Mouse (Mus musculus) intestine, postnatal 0 days (tissue): ENCODE results near the gene Atp6v1a. TPM values are rescaled to one million over a fixed set of nuclear protein-coding genes. Genes with fewer than 3 reads are reported as not detected.

Experiments
- ATAC-seq: fragments of 200-750 bp; cut with Nextera tagmentation; 2 replicates; pipeline ENCODE4 v1.8.0; 2017; ENCODE audit warnings: mild to moderate bottlenecking, moderate TSS enrichment, moderate library complexity
- H3K27ac ChIP-seq: fragments of 300-500 bp; sonication (generic); 2 replicates; pipeline ENCODE4 v1.5.1; 2014; ENCODE audit warnings: mild to moderate bottlenecking, low read depth, low read length, moderate library complexity
- H3K27me3 ChIP-seq: fragments of 300-500 bp; sonication (generic); replicated peaks from 2 replicates; pipeline ENCODE4 v1.6.1; 2014; ENCODE audit warnings: low read length, mixed read lengths; ENCODE audit not compliant: control insufficient read depth, insufficient read depth
- H3K36me3 ChIP-seq: fragments of 300-500 bp; sonication (generic); 2 replicates; pipeline ENCODE4 v1.6.1; 2014; ENCODE audit warnings: mild to moderate bottlenecking, moderate library complexity; ENCODE audit not compliant: control insufficient read depth, insufficient read depth
- H3K4me1 ChIP-seq: fragments of 300-500 bp; sonication (generic); replicated peaks from 2 replicates; pipeline ENCODE4 v1.6.1; 2014; ENCODE audit warnings: antibody characterized with exemption, low read length, mixed read lengths; ENCODE audit not compliant: control insufficient read depth, insufficient read depth
- H3K4me2 ChIP-seq: fragments of 300-500 bp; sonication (generic); replicated peaks from 2 replicates; pipeline ENCODE4 v1.6.1; 2014; ENCODE audit warnings: low read depth, mild to moderate bottlenecking, moderate library complexity
- H3K4me3 ChIP-seq: fragments of 300-500 bp; sonication (generic); 2 replicates; pipeline ENCODE4 v1.5.1; 2014; ENCODE audit warnings: low read depth, low read length
- H3K9ac ChIP-seq: fragments of 300-500 bp; sonication (generic); 2 replicates; pipeline ENCODE4 v1.6.1; 2014; ENCODE audit warnings: mild to moderate bottlenecking, low read depth, low read length
- H3K9me3 ChIP-seq: fragments of 300-500 bp; sonication (generic); 2 replicates; pipeline ENCODE4 v1.6.1; 2016; ENCODE audit warnings: mixed run types; ENCODE audit not compliant: control insufficient read depth
- CTCF ChIP-seq: sonication (generic); IDR thresholded peaks from 2 replicates; pipeline ENCODE4 v1.5.1; 2016; ENCODE audit warnings: low read depth, mild to moderate bottlenecking, control low read depth, antibody characterized with exemption, moderate library complexity
- WGBS: fragments of 180-500 bp; shearing (Covaris S2); extraction: QIAGEN DNeasy Blood & Tissue Kit; methylation state at CpG from one replicate; pipeline ENCODE4 v1.1.7; 2014; 5-methylcytosine and 5-hydroxymethylcytosine counted together
- polyA plus RNA-seq: library from polyadenylated mRNA; unstranded; fragments of >200 nt; fragmentation: Nextera tagmentation; extraction: Ambion mirVana; gene quantifications from 2 replicates; pipeline ENCODE4 v1.2.1, GENCODE M21; 2015

The Atp6v1a gene
- polyA plus RNA-seq, 1 experiment from 2014 or later, result 60.7 TPM

GRCm38 (mm10) chr16:44140186-44140787 is 782 bp upstream of the Atp6v1a start:
- Histone ChIP-seq H3K36me3 (no peaks in the 10 kb centered on the region), H3K4me3 (peak overlapping the region; percentile 97), H3K9me3 (no peaks in the 10 kb centered on the region), H3K4me2 (peak overlapping the region; percentile 90), H3K9ac (peak overlapping the region; percentile 95), H3K27ac (peak overlapping the region; percentile 99), H3K27me3 (no peaks in the 10 kb centered on the region), H3K4me1 (0 out of 2 replicates have a peak, but pooled peaks cover 3% of the 10 kb centered on the region)
- peak; percentile 76 for TF ChIP-seq CTCF
- WGBS, result under 1% methylated on average over 43 of the region's 44 CpGs
- peak; percentile 62 for ATAC-seq

- no peaks in the 10 kb centered on the region for H3K9me3 ChIP-seq
- peak overlapping the region; percentile 99 for H3K27ac ChIP-seq
- TF ChIP-seq CTCF, result no peak
- no peaks in the 10 kb centered on the region for H3K27me3 ChIP-seq
- peak overlapping the region; percentile 95 for H3K9ac ChIP-seq
- H3K36me3 ChIP-seq, result no peaks in the 10 kb centered on the region
- H3K4me2 ChIP-seq, result peak overlapping the region; percentile 90
- H3K4me3 ChIP-seq, result peak overlapping the region; percentile 97
- under 1% methylated on average over 25 of the region's 25 CpGs for WGBS
- 0 out of 2 replicates have a peak, but pooled peaks cover 7% of the 10 kb centered on the region for H3K4me1 ChIP-seq
- peak; percentile 86 for ATAC-seq
Measured at GRCm38 (mm10) chr16:44138979-44139535, 448 bp downstream of the Atp6v1a start.

- no peak for ATAC-seq
- 1% methylated on average over 24 of the region's 24 CpGs for WGBS
Measured at GRCm38 (mm10) chr16:44138377-44138978, 1.0 kb downstream of the Atp6v1a start.

GRCm38 (mm10) chr16:44136511-44137021 is 2.9 kb downstream of the Atp6v1a start:
- Histone ChIP-seq H3K4me2 (no peak overlapping the region; the same call in 1 of the 2 replicates), H3K36me3 (no peaks in the 10 kb centered on the region), H3K4me3 (no peak overlapping the region), H3K9me3 (no peaks in the 10 kb centered on the region), H3K27ac (no peak overlapping the region), H3K4me1 (0 out of 2 replicates have a peak, but pooled peaks cover 4% of the 10 kb centered on the region), H3K27me3 (no peaks in the 10 kb centered on the region), H3K9ac (no peak overlapping the region)
- 71% methylated on average over 6 of the region's 6 CpGs for WGBS
- no peak for ATAC-seq
- no peak for TF ChIP-seq CTCF

More at GRCm38 (mm10) chr16:44138377-44138978, 1.0 kb downstream of the Atp6v1a start:
- Histone ChIP-seq H3K9me3 (no peaks in the 10 kb centered on the region), H3K27ac (peak overlapping the region; percentile 99), H3K27me3 (no peaks in the 10 kb centered on the region), H3K4me1 (0 out of 2 replicates have a peak, but pooled peaks cover 7% of the 10 kb centered on the region), H3K9ac (peak overlapping the region; percentile 95), H3K36me3 (no peaks in the 10 kb centered on the region), H3K4me2 (peak overlapping the region; percentile 90), H3K4me3 (peak overlapping the region; percentile 97)
- no peak for TF ChIP-seq CTCF

GRCm38 (mm10) chr16:44133187-44133586 is 6.3 kb downstream of the Atp6v1a start:
- Histone ChIP-seq H3K9me3 (no peaks in the 10 kb centered on the region), H3K4me3 (no peak overlapping the region), H3K27me3 (no peaks in the 10 kb centered on the region), H3K4me1 (0 out of 2 replicates have a peak, but pooled peaks cover 4% of the 10 kb centered on the region), H3K4me2 (no peak overlapping the region), H3K9ac (no peak overlapping the region), H3K27ac (no peak overlapping the region), H3K36me3 (no peaks in the 10 kb centered on the region)
- ATAC-seq, result no peak
- TF ChIP-seq CTCF, result no peak
- 65% methylated on average over 3 of the region's 3 CpGs for WGBS

- Histone ChIP-seq H3K27me3 (no peaks in the 10 kb centered on the region), H3K4me1 (0 out of 2 replicates have a peak, but pooled peaks cover 4% of the 10 kb centered on the region), H3K9ac (no peak overlapping the region), H3K9me3 (no peaks in the 10 kb centered on the region), H3K27ac (no peak overlapping the region), H3K36me3 (no peaks in the 10 kb centered on the region), H3K4me3 (no peak overlapping the region), H3K4me2 (no peak overlapping the region)
- no peak for TF ChIP-seq CTCF
- peak; percentile 56; the same call in 1 of the 2 replicates for ATAC-seq
- WGBS, result 51% methylated on average over 4 of the region's 4 CpGs
Measured at GRCm38 (mm10) chr16:44132300-44132699, 7.2 kb downstream of the Atp6v1a start.
